Mouse (Mus musculus): ENCODE measurements at regions not wholly inside any gene's neighbourhood (a gene's known extent, or its start where the extent isn't known, plus 50 kb on each side); places are given as distances from the start of the nearest gene placed in this dataset.

DNA sequence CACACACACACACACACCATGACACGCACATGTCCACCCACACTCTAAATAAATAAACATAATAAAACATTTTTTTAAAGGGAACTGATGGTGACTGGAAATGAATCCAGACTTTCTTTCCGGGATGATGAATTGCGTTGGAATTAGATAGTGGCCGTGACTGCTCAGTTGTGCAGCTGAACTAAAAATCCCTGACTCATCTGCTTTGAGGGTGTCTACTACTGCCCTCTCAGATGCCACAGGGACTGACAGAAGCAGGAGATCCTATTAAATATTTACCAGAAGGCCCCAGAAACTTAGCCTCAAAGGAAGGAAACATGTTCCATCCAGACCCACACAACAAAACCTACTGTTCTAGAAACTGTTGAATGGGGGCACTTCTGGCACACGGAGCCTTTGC lies 65.7 kb downstream of the Polr2m start:
- no peak for DNase-seq (ENCODE audit: low spot score)

DNA sequence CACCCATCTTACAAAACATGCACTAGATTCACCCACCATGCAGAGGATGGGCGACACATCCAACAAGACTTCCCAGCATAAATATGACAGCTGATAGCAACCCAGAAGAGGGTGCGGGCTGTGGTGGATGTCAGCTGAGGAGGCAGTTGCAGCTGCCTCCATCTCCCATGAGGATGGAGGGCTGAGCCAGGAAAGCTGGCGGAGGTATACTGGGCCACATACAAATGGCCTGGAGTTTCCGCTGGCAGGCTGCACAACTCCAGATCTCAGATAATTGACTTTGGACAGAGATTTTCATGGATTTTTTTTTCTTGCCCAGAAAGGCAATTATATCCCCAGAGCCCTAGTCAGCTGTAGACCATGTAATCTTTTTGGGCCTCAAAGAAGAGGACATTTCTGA lies 67.2 kb downstream of the Polr2m start:
- no peak for DNase-seq (ENCODE audit: low spot score)

DNA sequence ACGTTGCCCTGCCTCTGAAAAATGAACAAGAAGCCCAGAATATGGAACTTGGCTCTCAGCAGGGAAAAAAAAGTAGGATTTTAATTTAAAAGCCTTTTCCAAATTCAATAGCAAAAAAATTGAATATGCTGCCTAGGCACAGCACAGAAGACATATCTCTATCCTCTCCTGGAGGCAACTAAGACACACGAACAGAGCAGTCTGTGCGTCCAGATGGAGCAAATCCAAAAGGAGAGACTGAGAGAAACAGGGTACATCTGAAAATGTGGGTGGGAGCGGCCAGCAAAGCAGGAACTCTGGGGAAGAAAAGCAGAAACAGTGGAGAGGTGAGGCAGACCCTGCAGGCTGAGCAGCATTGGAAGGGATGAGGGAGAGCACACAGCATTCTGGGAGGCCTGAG lies 68.5 kb downstream of the Polr2m start:
- no peak for DNase-seq (ENCODE audit: low spot score)

DNA sequence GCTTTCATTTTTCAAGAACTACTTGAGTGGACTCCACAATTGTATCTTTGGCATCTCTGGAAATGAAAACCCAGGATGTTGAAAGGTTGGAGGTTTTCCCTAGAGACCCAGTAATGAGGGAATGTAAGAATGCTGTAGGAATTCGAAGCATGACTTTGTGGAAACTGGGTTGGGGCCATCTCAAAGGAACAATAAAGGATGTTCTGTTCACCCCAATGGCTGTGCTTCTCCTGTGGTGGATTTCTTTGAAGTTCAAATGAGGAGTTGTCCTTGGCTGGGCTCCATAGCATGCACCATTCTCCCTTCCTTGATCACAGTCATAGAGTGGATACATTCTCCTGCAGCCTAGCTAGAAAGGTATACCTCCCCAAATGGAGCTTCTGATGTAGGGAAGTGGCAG lies 74.6 kb downstream of the Polr2m start:
- DNase-seq (ENCODE audit: low spot score), result no peak

DNA sequence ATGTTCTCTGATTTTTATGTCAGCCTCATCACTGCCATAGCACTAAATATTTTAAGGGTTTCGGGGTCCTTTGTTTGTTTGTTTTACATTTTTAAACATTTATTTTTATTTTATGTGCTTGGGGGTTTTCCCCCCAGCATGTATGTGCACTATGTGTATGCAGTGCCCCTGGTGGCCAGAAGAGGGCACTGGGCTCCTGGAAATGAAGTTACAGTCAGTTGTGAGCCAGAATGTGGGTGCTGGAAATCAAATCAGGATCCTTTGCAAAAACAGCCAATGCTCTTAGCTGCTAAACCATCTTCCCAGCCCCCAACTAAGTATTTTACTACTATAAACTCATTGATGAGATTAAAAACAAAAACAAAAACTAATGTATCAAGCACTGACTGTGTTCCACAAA lies 75.8 kb downstream of the Polr2m start:
- DNase-seq (ENCODE audit: low spot score), result no peak

DNA sequence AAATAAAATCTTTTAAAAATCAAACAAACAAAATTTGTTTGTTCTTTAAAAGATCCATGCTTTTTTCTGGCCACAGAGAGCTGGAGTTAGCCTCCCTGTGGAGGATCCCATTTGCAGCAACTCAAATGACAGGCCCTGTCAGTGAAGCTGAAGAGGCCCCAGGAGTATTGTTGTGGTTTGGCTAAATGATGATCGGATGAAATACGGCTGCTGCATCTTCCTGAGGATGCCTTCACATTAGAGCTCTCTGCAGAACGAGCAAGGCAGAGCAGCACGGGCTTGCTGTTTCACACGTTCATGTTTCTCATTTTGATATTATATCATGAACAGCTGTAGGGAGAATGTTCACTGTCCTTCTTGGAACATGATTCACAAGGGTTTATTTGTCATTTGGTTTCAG lies 76.8 kb downstream of the Polr2m start:
- DNase-seq (ENCODE audit: low spot score), result no peak

DNA sequence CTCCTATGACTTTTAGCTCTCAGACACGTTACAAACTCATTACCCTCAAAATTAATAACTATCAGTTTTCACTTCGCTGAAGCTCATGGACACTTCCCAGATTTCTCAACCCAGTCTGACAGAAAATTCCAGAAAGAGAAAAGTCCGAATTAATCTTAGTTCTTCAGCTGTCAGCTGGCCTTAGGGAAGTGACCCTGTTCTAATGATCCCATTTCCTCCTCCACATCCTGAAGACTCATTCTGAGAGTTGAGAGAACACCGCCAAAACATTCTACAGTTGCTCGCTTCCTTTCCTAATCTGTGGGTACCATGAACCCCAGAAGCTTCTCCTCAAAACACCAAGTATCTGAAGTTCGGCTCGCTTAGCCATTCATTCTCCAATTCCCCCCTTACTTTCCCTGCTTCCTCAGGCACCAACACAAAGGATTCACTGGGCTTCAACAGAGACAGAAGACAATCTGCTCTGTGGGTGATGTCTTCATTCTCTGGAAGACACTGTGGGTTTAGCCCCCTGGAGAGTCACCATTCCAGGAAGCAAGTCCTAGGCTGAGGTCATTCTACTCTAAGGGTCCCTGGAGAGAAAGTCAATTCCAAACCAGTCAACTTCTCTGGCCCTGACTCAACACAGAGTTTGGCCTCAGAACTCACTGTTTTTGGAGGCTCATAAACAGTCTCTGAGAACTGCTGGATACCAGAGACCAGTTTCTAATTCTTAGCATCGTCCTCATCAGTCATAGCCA lies 81.2 kb downstream of the Polr2m start:
- DNase-seq (ENCODE audit: low spot score), result no peak

DNA sequence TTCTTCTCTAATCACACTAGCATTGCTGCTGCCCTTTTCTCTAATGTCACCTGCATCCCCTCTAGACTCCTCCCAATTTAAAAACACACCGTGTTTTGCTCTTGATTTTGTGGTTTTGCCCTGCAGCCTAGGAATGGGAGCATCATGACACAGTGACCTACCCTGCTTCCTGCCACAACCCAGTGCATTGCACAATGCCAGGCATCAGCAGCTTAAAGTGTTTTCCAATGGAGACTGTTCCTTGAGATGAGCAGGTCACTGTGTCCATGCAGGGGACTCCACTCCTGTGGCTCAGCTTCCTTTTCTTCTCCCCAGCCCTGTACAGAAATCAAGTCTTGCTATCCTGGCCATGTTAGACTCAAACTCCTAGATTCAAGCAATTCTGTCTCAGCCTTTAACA lies 84.1 kb downstream of the Polr2m start:
- no peak for DNase-seq (ENCODE audit: low spot score)

DNA sequence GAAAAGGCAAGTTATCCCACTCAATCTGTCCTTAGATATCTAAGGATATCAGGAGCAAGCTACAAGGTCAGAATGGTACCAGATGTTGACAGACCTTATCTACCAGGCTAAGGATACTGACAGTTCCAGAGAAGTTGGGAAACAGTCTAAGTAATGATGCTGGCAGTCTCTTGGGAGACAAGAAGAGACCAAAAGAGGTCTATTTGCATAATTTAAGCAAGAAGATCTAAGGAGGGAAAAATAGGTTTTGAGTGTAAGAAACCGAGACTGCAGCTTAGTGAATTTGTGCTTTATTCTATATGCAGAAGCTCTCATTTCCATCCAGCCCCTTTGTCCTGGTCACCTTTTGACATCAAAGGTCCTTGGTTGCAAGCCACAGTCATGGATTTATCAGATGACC lies 86.4 kb downstream of the Polr2m start:
- DNase-seq (ENCODE audit: low spot score), result no peak

DNA sequence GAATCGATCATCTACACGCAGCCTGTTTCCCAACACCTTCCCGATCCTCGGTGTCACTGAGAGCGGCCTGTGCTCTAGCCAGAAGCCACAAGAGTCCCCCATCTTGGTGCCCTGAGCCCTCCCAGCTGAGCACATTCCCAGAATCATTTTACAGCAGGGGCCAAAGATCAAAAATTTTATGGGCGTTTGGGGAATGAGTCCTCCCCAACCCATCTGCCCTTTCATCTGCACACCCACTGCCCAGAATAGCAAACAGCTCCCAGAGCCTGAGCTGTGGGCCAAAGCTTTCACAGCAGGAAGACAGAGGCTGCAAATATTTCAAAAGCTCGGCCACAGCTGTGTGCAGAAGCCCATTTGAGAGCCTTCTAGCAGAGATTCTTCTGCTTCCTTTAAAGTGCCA lies 89.0 kb downstream of the Polr2m start:
- no peak for DNase-seq (ENCODE audit: low spot score)

DNA sequence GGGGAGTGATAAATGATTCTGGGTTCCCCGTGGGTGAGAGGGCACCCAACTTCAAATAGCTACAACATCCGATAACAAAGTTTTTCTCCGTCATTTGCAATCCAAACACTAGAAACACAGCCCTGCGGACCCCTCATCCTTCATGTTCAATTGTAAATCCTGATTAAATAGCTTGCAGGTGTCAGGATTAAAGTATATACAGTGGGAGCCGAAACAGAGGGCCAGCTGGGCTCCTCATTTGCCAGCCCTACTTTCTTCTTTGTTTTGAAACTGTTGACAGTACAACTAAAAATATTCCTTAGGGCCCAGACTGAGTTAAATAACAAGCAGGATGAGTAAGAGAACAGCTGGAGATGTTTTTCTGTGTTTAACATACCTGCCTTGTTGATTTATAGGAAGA lies 95.5 kb downstream of the Polr2m start:
- DNase-seq (ENCODE audit: low spot score), result no peak

DNA sequence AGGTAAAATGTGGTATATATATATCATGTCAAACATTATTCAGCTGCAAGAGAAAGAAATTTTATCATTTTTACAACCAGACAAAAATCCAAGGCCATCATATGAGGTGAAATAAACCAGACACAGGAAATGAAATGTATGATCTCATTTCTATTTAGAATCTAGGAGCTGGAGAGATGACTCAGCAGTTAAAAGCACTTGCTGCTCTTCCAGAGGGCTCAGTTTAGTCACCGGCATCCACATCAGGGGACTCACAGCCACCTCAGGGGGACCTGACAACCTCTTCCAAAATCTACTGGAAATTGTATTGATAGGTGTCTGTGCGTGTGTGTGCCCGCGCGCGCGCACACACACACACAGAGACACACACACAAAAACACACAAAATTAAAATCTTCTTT lies 98.3 kb downstream of the Polr2m start:
- no peak for DNase-seq (ENCODE audit: low spot score)

DNA sequence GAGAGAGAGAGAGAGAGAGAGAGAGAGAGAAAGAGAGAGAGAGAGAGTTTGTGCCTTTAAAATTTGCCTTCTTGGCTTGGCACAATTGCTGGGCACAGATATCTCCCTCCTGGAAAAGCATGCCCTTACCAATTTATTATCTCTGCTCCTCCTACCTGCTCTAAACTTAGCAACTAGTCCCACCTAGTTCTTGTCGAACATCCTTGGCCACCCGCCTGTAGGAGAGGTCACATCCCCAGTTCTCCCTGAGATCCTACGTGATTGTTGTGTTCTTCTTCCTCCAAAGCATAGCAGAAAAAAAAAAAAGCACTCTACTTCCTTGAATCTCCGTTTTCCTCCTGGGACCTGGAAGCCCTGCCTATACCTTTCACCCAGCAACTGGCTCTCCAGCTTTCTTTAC lies 101.8 kb downstream of the Polr2m start:
- no peak for DNase-seq (ENCODE audit: low spot score)

DNA sequence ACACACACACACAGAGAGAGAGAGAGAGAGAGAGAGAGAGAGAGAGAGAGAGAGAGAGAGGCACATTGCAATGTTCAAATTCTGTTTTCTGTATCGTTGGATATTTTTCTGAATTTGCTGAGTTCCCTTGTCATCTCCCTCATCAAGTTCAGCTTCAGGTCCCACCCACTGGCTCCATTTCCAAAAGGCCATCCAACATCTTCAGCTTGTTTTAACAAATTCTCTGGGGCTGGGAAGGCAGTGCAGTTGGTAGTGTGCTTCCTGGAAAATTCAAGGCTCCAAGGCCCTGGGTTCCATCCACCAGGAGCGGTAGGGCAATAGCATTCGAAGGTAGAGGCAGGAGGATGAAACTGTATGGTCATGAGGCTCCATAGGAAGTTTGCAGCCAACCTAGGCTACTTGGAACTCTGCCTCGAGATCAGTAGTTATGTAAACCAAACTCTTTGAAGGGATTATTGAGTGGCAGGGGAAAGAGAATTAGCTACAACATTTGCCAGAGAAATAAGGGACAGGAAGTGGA lies 105.9 kb downstream of the Polr2m start:
- DNase-seq (ENCODE audit: low spot score), result no peak

DNA sequence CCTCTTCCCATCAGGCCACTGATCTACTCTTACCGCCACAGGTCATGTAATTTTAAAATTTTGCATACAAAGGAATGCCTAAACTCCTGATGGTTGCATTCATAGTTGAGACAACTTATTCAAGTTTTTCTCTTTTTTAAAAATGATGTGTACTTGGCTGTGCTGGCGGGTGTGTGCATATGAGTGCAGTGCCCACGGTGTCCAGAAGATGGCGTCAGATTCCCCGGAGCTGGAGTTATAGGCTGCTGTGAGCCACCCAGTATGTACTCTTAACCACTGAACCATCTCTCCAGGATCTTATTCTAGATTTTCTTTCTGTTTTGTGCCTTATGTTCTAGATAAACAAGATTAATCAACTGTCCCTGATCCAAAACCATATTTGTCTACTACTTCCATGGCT lies 116.0 kb downstream of the Polr2m start:
- DNase-seq (ENCODE audit: low spot score), result no peak

DNA sequence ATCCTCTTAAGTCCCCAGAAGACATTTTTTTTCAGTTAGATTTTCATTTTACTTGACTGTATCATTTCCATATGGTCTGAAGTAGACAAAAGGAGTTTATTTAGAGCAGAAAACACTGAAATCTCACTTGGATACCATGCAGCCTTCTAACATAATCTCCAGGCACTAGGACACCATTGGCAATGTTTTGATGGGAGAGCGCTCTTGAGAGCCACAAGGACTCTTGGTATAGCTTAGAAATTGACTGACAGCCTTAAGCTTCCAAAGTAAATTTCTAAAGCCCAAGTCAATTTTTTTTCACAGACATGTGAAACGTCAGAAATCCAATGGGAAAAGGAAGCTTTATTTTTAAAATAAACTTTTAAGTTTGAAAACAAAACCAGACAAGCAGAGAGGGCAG lies 116.5 kb downstream of the Polr2m start:
- DNase-seq (ENCODE audit: low spot score), result no peak

DNA sequence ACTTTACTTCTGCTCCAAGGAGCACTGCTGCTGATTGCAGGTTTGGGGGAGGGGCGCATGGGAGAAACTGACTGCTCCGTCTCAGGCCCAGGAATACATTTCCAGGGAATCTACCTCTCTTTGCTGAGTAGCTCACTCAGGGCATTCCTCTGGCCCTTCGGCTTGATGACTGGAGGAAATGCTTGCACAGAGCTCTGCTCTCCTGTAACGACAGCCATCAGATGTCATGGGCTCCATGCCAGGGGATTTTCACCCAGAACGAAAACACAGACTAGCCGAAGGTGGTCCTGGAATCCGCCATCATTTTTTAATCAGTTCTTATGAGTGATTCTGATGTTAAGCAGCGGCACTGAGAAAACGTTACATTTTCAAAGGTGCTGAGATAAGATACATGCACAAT lies 119.2 kb downstream of the Polr2m start:
- no peak for DNase-seq (ENCODE audit: low spot score)

DNA sequence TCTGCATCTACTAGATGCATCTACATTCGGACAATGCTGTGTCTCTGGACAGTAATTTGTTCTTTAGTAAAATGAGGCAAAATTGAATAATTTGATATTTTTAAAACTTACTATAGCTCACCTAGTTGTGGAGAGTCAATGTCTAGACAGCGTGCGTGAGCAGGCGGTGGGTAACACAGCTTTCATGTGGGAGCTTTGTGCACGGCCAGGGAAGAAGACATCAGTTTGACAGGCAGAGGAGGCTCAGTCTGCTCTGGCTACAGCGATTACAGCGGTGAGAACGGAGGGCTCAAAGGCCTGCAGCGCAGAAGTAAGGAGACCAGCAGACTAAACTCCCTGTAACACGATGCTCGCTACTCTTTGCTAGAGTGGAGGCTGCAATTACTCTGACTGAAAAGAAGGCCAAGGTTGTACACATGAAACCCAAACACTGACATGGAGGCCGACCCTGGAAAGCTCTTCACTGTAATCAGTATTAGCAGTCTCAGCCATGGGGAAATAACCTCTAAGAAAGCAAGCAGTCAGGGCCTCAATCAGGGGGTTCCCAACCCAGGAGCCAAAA lies 120.5 kb downstream of the Polr2m start:
- DNase-seq (ENCODE audit: low spot score), result peak; percentile 66

DNA sequence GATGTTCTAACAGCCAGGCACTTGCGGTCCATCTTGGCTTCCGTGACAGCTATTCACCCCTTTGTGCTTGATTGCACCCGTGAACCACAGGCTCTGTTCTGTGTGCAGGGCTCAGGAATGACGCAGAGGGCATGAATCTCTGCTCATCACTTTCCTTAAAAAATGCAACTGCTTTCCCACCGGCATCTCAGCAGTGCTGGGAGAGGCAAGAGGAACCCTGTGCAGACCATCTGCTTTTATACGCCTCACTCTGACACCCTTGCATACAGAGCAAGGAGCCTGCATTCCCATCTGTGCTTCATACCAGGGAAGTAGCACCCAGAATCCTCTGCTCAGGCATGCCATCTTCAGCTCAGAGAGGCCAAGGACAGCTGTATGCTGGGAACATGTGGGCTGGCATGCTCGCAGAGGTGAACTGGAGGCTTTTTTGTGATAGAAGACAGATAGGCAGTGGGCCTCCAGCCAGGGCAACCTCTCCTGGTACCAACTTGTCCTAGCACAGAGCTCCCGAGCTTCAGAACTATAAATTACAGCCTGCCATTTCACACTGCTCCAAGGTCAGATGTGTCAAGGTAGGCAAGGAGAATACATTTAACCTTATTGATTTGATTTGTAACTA lies 121.6 kb downstream of the Polr2m start:
- DNase-seq (ENCODE audit: low spot score), result no peak

DNA sequence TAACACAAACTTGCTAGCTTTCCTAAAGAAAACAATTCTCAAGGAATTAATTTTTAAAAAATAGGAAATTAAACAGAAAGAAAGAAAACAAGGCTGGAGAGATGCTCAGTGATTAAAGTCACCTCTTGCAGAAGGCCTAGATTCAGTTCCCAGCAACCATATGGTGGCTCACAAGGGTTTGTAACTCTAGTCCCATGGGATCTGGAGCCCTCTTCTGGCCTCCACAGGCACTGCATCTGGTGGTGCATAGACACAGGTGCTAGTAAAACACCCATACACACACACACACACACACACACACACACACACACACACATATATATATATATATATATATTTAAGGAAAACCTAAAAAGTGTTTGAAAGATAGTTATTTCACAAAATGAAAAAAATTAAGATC lies 123.3 kb downstream of the Polr2m start:
- no peak for DNase-seq (ENCODE audit: low spot score)

DNA sequence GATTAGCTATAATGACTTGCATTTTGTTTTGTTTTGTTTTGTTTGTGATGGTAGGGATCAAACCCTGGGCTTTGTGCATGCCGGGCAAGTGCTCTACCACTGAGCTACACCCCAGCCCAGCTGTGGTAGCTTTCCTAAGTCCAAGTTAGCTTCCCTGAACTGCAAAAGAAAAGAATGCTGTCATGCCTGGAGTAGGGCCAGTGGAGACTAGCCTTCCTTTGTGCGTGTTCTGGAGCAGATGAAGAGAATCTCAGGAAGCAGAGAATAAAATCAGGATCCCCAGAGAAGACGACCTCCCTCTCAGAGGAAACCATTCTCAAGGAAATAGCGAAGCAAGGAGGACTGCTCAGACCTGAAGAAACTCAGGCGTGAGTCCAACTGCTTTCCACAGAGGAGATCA lies 123.8 kb downstream of the Polr2m start:
- no peak for DNase-seq (ENCODE audit: low spot score)

DNA sequence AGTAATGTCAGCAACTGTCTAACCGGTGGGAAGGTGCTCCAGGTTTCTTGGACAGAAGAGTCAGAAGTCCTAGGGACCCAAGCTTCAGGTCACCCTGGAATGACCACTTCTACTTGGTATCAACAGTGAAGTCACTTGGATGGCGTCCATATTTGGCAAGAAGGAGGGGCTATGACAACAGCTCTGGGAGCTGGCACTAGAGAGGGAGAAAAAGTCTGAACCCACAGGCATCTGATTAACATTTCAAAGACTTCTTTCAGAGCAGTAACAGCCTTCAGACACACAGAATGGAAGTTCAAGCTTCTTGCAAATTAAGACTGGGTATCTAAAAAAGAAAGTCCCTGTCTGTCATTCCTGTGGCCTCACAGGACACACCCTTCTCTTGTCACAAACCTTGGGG lies 124.4 kb downstream of the Polr2m start:
- DNase-seq (ENCODE audit: low spot score), result no peak

DNA sequence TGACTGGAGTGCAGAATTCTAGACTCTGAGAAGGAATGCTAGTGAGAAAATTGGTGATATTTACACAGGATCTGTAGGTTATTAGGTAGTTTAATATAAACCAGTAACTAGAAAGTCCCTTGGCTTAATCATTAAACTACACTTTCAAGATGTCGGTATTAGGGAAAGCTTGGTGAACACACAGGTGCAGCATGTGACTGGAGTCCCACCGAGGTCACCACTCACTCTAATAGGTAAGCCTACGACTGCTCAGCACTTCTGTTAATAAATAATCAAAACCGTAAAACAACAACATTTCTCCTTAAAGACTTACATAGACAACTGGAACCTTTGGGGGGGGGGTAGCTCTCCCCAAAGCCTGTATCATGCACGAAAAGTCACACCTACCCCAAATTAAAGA lies 125.1 kb downstream of the Polr2m start:
- no peak for DNase-seq (ENCODE audit: low spot score)

DNA sequence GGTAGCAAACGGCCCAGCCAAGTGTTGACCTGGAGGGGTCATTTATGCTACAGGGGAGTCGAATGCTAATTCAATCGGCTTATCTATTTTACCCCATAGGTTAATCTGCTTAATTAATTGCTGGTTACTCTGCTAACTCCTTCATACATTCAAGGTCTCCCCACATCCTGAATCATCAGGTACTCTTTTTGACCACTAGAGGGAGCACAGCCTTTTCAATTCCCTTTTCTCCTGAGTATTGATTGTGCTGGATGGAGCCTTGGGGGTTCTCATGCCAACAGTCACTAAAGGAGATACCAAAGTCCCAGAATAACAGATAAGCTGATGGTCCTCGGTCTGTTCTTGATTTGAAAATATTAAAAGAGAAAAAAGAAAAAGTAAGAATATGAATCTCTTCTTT lies 126.8 kb downstream of the Polr2m start:
- DNase-seq (ENCODE audit: low spot score), result peak; percentile 76
